Mouse (Mus musculus) right cerebral cortex, postnatal 25 days (tissue): ENCODE results near the gene Dnmt3b.
"Not testable (repeated sequence)": the region's sequence is repeated elsewhere in the genome, so short reads cannot be mapped to it uniquely, and the experiment has no call there.

Experiments used
- DNase-seq: peaks from one replicate; pipeline ENCODE4 v3.0.0; 2022

The Dnmt3b gene

DNA sequence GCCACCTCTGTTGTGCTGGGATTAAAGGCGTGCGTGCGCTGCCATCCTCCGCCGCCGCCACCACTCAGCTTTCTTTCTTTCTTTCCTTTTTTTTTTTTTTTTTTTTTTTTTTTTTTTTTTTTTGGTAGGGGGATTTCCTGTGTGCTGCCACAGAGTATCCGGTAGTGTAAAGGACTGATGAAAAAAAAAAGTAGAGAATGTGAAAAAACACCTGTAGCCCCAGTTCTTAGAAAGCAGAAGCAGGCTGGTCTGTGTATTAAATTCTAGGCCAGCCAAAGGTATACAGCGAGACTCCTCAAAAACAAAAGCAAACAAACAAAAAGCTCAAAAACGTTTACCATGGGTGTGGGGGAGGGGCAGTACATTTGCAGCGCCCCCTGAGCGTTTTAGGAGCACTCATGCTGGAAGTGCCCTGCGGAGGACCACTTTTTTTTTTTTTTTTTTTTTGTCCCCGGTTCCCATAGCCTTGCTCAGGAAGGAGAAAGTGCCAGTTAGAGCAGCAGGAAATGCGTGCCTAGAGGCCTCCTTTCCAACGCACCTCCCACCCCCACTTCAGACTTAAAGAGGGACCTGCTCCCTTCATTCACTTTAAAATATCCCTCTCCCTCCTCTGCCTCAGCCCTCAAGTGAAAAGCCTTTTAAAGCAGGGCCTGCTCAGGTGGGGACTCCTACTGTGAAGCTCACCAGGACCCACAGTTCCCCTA is 10.1 kb upstream of the Dnmt3b start:
- DNase-seq = no peak

DNA sequence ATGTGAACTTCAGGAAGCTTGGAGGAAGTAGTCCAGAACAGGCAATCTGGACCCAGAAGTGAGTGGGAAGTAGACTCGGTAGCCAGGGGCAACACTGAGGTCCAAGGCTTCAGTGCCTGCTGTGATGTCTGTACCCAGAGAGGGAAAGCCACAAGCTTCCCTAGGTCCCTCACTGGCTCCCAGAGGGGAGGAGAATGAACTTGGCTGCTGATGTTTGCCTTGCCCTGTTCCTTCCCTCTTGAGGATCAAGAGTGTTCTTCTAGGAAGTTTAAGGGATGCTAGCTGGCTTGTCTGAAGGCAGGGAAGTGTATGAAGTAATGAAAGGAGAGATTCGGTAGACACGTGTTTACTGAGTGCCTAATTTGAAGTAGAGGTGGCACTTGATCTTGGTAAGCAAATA is 6.8 kb upstream of the Dnmt3b start:
- no peak for DNase-seq

DNA sequence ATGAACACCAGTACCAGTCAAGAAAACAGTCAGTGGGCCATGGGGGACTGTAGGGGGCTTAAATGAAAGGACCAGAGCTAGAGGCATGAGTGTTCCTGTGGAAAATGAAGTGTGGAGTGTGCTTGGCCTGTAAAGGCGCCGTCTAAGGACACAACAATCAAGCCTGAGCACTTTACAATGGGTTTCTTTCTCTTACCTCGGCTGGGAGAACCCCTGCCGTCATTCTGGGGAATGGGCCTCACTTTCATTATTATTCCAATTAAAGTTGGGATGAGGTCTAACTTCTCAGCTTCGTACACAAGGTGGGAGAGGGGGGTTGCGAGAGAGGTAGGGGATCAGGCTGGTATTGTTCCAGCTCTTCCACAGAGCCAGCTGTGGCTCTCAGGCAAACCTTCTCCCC is 6.3 kb upstream of the Dnmt3b start:
- DNase-seq = no peak

DNA sequence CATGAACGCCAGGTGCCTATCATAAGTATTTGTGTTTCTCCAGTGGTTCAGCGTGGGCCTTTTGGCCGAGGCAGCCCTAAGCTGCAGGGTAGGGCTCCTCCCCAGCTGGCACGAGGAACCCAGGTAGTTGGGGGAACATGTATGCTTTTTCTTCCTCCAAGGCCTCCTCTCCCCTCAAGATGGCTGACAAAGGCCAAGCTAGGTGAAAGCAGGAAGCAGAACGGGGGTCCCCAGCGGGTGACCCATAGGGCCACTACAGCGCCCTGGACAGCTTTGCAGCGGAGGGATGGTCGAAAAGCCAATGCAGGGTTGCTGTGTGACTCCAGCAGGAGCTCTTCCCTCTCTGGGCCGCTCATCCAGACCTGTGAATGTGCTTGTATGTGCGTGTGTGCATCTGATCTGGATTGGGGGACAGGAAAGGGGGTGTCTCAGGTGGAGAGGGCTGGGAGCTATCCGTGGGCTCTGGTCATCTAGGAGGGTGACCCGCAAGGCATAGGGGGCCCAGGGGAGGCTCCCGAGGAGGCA is 415 bp upstream of the Dnmt3b start:
- DNase-seq = no peak

DNA sequence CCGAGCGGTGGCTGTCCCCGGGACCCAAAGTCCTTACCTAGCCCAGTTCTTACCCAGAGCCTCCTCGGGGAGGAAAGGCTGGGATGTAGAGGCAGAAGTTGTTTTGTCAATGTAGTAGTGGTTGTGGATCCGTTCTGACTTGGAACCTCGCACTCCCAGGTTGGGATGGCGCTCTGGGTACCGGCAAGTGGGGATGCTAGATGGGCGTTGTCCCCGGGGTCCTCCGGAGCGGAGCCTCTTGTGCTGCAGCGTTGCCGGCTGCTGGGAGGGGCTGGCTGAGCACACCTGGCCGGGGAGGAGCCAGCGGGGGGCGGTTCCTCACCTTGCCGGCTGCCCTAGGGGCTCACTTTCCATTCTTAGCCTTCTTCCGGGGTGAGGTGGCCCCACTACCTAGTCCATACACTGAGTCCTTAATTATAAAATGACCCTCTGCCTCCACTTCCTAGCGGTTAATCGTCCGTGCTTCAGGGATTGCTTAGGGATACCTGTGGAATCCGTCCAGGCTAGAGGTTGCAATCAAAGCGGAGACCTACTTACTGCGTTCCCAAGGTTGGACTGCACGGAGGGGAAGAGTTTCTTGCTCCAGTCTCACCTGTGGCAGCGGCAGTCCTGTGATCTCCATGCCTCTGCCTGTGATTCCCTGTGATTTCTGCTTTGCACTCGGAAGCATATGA is 901 bp downstream of the Dnmt3b start:
- no peak for DNase-seq

DNA sequence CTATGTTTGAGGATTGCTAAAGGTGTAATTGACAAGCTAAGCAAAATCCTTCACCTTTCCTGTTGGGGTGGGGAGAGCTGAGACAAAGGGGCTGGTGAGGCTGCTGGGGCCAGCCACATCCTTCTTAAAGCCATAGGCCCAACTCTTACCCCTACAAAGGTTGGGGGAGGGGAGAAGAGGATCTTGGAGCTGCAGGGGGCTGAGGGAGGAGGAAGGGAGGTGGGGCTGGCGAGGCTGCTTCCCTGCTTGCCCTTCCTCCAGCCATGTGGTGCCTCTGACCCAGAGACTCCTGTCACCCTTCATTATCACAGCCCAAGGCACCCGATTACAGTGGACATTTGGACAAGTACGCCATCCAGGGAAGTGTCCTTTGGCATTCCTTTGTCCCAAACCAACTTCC is 2.4 kb downstream of the Dnmt3b start:
- no peak for DNase-seq

DNA sequence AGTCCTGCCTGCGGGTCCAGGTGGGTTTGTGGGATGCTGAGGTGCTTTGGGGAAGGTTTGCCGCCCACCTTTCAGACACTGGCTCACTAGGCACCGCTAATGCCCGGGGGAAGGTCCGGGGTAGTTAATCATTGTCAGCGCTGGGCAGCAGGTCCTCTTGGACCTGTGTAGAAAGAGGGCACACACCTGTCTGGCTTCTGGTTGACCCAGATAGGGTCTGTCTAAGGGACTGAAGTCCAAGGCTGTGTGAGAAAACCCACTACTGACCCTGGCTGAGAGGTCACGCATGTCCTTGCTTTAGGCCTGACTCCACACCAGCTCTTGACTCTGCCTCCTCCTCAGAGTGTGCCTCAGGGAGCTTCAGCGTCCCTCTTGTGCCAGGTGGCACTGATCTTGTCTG is 8.4 kb downstream of the Dnmt3b start:
- DNase-seq = not testable (repeated sequence)

DNA sequence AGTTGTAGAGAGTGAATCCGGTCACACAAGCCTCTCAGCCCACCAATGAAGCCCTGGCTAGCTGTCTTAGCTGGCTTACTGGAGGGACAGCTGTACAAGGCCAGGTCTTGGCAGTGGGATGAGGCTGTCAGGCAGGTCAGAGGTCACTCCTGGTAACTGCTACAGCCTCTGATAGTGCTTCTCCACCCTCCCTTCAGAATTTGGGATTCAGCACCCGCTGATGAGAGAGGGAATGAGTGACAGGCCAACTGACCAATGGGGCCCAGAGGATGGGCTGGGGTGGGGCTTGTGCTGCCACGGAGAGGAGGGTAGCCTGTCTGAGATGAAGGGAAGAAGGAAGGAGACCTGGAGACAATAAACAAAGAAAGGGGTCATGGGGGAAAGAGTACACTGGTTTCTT is 11.4 kb downstream of the Dnmt3b start:
- DNase-seq = no peak

DNA sequence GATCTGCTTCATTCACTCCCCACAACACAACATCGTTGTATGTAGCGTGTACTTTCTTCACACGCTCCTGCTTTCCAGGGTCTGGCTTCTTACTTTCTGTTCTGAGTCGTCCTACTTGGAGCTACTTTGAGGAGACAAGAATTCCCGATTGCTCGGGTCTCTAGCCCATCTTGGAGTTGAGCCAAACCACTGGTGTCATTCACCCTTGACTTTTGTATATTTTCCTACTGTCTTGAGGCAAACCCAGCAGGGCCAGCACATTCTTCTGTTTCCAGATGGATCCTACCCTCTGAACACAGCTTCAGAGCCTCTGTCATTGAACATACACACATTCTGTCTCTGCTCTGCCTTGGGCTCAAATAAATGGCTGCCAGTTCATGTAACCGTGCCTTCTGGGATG is 16.2 kb downstream of the Dnmt3b start:
- no peak for DNase-seq

DNA sequence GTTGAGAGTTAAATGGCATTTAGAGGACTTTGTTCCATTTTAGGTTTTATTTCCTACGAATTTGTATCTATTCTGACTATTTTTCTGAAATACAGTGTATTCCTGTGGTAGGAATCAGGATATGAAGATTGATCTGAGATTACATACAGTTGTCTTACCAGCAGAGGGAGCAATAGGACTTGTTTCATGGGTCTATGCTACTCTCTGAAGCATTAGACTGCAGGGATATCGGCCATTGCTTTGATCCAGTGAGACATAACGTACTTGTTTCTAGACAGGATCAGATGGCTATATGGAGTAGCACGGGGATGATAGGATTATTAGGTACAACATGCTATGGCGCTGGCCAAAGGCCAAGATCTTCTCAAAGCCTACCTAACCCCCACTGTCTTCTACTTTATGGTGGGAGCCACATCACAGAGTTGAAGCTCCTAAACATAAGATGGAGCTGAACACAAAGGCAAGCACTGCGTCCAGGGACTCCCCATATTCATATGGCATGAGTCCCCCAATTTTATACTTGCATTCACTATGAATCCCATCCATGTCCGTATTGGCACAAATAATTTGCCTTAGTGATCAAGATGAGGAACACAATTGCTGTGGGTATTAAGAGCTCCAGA is 19.6 kb downstream of the Dnmt3b start:
- peak; percentile 16 for DNase-seq

DNA sequence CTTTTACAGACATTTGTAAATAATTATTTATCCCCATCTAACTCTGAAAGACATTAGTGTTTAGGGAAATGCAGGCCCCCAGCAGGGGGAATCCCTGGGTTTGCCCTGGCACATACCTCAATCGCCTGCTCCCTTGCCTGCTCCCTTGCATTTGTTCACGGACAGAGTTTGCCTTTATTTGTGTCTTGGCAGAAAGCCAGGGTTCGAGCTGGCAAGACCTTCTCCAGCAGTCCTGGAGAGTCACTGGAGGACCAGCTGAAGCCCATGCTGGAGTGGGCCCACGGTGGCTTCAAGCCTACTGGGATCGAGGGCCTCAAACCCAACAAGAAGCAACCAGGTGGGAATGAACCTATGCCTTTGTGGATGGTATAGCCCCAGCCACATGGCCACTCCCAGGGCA is 20.9 kb downstream of the Dnmt3b start:
- DNase-seq = no peak

DNA sequence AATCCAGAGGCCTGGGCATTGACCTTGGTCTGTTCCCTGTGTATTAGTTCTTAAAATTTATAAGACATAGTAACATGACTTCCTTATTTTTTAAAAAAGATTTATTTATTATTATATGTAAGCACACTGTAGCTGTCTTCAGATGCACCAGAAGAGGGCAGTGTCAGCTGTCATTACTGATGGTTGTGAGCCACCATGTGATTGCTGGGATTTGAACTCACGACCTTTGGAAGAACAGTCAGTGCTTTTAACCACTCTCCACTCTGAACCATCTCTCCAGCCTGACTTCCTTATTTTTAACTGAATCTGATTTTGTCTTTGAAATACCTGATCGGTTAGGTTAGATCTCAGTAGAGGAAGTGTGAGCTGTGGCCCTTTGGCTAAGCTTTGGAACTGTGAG is 23.4 kb downstream of the Dnmt3b start:
- DNase-seq = no peak

DNA sequence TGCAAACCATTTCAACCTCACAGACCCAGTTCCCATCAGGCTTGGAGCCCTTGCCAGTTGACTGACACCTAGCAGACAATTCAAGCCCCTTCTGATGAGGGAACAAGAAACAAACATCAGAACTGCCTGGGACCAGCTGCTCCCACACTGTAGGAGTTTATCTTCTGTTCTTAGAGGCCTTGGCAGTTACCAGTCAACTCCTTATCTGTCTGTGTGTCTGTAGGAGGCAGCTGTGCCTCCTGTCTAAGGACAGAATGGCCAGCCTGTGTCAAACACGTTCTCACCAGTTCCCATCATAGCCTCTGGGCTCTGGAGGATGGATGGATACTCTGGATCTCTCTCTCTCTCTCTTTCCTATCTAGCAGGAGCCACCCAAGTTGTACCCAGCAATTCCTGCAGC is 26.1 kb downstream of the Dnmt3b start:
- not testable (repeated sequence) for DNase-seq

DNA sequence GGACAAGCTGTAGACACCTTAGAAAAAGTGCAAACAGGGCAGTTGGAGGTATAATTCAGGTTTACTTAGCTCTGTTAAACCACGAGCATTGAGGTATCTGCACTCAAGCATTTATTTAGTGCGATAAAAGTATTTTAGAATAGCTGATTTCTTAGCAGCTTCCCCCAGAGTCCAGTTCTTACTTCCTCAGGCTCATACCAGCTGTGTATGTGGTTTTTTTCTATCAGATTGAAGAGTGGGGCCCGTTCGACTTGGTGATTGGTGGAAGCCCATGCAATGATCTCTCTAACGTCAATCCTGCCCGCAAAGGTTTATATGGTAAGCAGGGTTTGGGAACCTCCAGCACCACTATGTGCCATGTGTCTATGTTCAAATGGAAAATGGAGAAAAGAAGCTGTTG is 27.7 kb downstream of the Dnmt3b start:
- no peak for DNase-seq

DNA sequence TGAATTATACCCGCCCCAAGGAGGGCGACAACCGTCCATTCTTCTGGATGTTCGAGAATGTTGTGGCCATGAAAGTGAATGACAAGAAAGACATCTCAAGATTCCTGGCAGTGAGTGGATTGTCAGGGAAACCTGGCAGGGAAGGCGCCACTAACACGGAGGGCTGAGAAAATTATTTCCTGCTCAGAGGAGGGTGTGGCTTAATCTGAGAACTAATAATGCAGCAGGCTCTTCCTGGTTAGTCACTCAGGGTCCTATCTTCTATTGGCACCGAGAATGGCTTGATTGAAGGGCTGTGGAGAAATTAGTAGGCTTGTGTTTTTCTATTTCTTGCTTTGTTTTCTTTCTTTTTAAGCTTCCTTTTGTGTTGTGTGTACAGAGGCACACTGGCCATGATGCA is 28.3 kb downstream of the Dnmt3b start:
- DNase-seq = no peak

DNA sequence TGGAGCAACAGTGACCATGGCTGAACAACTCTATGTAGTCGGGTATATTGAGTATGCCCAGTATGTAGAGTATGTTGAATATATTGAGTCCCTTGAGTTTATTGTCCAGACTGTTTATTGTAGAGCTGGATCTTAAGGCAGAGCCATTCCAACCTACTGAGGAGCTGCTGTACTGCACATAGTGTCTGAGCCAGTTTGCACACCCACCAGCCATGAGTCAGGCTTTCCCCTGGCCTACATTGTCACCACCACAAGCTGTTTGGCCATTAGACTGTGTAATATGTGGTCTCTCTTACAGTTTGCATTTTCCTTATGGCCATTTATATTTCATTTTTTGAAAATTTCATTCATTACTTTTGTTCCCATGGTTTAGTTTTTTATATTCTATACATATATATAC is 30.7 kb downstream of the Dnmt3b start:
- DNase-seq = peak; percentile 18

DNA sequence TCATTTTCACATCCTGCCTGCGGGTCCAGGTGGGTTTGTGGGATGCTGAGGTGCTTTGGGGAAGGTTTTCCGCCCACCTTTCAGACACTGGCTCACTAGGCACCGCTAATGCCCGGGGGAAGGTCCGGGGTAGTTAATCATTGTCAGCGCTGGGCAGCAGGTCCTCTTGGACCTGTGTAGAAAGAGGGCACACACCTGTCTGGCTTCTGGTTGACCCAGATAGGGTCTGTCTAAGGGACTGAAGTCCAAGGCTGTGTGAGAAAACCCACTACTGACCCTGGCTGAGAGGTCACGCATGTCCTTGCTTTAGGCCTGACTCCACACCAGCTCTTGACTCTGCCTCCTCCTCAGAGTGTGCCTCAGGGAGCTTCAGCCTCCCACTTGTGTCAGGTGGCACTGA is 44.2 kb downstream of the Dnmt3b start:
- not testable (repeated sequence) for DNase-seq

DNA sequence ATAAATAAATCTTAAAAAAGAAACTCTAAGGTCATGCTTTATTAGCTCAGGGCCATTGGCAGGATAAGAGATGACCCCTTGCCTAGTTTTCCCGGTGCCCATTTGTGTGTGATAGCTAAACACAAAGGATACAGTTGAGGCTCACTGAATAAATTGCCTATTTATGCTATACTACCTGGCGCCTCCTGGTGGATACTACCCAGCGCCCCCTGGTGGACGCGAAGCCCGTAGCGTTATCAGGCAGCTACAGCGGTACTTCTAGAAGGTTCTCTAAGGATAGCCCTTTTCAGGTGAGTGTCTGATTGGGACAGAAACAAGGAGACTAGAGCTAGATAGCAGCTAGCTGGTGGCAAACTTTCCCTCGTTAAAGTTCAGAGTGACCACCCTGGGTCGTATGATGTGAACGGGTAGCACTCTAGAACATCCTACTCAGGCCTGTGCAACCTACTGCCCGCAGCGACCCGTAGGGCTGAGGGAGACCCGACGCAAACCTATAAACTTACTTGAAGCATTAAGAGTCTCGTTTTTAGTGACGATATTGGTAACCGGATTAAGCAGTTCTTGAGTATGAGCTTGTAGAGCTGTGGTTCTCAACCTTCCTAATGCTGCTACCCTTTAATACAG is 45.3 kb downstream of the Dnmt3b start:
- DNase-seq = no peak

DNA sequence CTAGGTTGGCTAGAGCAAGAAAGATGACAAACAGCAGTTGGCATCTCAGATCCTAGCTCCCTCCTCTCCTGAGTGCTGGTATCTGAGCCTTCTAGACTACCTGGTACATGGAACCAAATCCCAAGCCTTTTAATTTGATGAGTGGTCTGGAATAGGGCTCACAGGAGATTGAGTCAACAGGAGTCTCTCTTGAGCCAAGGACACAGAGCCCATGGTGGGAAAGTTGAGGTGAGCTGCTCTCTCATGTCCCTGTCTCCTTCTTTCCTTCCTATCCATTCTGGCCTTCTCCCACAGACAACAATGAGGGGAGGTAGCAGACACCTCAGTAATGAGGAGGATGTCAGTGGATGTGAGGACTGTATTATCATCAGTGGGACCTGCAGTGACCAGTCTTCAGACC is 47.1 kb downstream of the Dnmt3b start, which contains the start of gene Dnmt3c:
Gene Dnmt3c, plus strand, starts transcription at position 301 of the 400 bp plus-strand sequence.
- DNase-seq = no peak

DNA sequence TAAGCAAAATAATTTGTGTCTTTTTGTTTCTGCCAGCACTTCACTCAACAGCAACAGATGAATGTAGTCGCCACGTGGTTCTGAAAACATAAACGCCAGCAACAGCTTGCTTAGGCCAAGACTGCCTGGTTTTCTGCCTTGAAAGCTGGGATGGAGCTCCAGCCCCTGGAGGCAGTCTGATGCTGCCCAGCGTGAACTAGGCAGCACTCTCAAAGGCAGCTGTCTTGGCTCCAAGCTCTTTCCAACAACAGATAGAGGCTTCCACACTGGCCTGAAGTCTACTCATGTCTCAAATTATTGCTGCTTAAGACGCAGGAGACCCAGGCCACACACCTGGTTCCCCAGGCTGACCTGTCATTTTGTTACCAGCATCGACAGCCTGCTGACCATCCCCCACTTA is 54.1 kb downstream of the Dnmt3b start:
- no peak for DNase-seq

DNA sequence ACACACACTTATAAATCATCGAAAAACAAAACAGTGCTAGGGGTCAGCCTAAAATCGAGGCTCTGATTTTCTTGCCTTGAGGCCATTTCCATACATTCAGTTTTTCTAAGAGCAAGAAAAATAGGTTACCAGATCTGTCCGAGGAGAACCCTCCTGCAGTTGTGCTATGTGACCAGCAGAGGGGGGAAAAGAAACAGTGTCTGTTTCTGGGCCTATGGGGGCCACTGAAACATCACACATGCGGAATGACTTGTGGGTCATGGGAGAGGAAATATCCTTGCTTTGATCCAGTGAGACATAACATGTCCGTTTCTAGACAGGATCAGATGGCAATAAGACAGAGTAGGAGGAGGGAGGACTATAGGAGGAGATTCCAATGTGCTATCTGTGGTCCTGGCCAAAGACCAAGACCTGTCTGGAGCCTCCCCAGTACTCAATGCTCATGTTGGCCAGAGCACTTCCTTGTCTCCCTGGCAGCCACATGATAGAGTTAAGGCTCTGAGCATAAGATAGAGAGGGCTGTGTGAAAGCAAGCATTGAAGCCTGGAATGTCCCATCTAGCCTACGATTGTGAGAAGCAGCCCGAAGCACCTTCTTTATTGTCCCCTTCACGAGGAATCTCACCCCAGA is 61.6 kb downstream of the Dnmt3b start:
- DNase-seq = no peak

DNA sequence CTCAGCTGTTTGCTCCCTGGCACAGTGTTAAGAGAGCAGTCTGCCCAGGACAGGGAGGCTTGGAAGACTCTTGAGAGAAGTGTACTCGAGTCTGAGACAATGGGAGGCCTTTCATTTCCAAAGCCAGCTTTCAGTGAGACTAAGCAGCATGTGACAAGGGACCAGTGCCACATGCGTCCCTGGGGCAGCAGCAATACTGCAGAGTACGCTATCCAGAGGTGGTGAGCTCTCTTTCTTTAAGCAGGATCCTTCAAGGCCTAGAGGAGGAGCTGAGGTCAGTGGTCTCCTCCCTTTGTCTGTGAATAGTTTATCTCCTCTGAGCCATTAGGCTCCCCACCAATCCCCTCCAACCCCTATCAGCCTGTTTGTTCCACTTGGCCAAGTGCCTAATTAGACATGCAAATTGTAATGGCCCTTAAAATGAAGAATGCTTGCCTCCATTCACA is 63.4 kb downstream of the Dnmt3b start:
- DNase-seq = no peak

DNA sequence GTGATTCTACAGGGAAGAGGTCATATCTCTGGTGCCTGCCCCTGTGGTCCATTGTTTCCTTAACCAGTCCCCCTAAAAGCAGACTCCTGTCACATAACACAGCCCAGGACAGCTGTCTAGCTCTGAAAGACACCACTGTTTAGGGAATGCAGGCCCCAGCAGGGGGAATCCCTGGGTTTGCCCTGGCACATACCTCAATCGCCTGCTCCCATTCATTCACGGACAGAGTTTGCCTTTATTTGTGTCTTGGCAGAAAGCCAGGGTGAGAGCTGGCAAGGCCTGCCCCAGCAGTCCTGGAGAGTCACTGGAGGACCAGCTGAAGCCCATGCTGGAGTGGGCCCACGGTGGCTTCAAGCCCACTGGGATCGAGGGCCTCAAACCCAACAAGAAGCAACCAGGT is 64.0 kb downstream of the Dnmt3b start:
- peak; percentile 35 for DNase-seq
